Mouse (Mus musculus) ES-Bruce4 (cell line): ENCODE data around the gene Nfs1.

ENCODE experiments used
- CTCF ChIP-seq: IDR thresholded peaks from one replicate; pipeline ENCODE4 v1.8.1; 2011; ENCODE audit warnings: low read depth, low read length
- POLR2A ChIP-seq: IDR thresholded peaks from one replicate; pipeline ENCODE4 v1.8.1; 2011; ENCODE audit warnings: low read length; ENCODE audit not compliant: insufficient read depth

- peak; percentile 31 for TF ChIP-seq CTCF
- TF ChIP-seq POLR2A = no peak
These were observed at the start of gene Nfs1, which contains the start of gene Romo1 for GRCm38 (mm10) chr2:156143953-156144724.
